Mouse (Mus musculus) small intestine, adult 2 months (tissue): ENCODE measurements around the gene Tram2.

Source experiments
- CTCF ChIP-seq: fragments of 200-500 bp; IDR thresholded peaks from 2 replicates; pipeline ENCODE4 v1.5.1; 2012; ENCODE audit warnings: low read depth, mild to moderate bottlenecking, control low read depth, inconsistent platforms, low read length, moderate library complexity, mixed read lengths; ENCODE audit not compliant: insufficient replicate concordance, insufficient read length; ENCODE audit errors: extremely low read depth
- POLR2A ChIP-seq: fragments of 200-500 bp; IDR thresholded peaks from 2 replicates; pipeline ENCODE4 v1.6.1; 2012; ENCODE audit warnings: low read depth, mild to moderate bottlenecking, control low read depth, inconsistent platforms, low read length, moderate library complexity

GRCm38 (mm10) chr1:20969642-20970041 lies 109.4 kb downstream of the Tram2 start:
- TF ChIP-seq POLR2A: no peak
- TF ChIP-seq CTCF: no peak
